Mouse (Mus musculus) E14TG2a.4 (cell line): ENCODE data around the gene Abca14.

Experiments used
- CTCF ChIP-seq: conservative IDR thresholded peaks from 2 replicates; pipeline ENCODE4 v1.5.1; 2014; ENCODE audit warnings: low read length
- NANOG ChIP-seq: IDR thresholded peaks from 2 replicates; pipeline ENCODE4 v1.6.1; 2014; ENCODE audit warnings: borderline replicate concordance, low read length, mixed read lengths

DNA sequence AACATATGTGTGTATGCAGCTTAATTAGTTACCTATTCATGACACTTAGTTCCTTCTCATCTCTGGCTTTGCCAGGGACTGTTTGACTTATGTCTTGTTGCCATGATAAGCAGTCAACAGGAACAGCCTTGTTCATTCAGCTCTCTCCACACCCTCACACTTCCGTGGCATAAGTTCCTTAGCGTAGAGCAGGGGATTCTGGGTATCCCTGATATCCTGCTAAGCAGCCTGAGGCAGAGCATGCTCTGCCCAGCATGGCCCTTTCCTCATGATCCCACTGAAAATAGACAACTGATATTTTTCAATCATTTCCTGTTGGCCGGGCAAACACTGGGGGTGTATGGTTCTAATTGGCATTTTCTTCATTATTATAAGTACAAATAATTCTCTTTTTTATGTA is 26.1 kb upstream of the Abca14 start:
- TF ChIP-seq CTCF, result no peak
- no peak for TF ChIP-seq NANOG
